Mouse (Mus musculus) embryonic facial prominence, embryonic 14.5 days (tissue): ENCODE measurements at regions not wholly inside any gene's neighbourhood (a gene's known extent, or its start where the extent isn't known, plus 50 kb on each side); places are given as distances from the start of the nearest gene placed in this dataset.

Experiments
- ATAC-seq: fragments of 200-750 bp; cut with Nextera tagmentation; 2 replicates; pipeline ENCODE4 v1.8.0; 2017; ENCODE audit warnings: low read depth, moderate number of reproducible peaks, moderate TSS enrichment
- DNase-seq: peaks from one replicate; pipeline ENCODE4 v3.0.0-alpha.2; 2015; ENCODE audit warnings: low spot score
- H3K27ac ChIP-seq: fragments of 300-500 bp; sonication (generic); replicated peaks from 2 replicates; pipeline ENCODE4 v1.5.1; 2014; ENCODE audit warnings: low read depth, mild to moderate bottlenecking, low read length, moderate library complexity
- H3K27me3 ChIP-seq: fragments of 300-500 bp; sonication (generic); replicated peaks from 2 replicates; pipeline ENCODE4 v1.6.1; 2014; ENCODE audit warnings: low read length; ENCODE audit not compliant: control insufficient read depth, insufficient read depth
- H3K36me3 ChIP-seq: fragments of 300-500 bp; sonication (generic); 2 replicates; pipeline ENCODE4 v1.6.1; 2014; ENCODE audit warnings: low read length, mixed read lengths; ENCODE audit not compliant: control insufficient read depth, insufficient read depth
- H3K4me1 ChIP-seq: fragments of 300-500 bp; sonication (generic); 2 replicates; pipeline ENCODE4 v1.6.1; 2014; ENCODE audit warnings: antibody characterized with exemption, low read length; ENCODE audit not compliant: control insufficient read depth, insufficient read depth
- H3K4me2 ChIP-seq: fragments of 300-500 bp; sonication (generic); 2 replicates; pipeline ENCODE4 v1.6.1; 2014; ENCODE audit warnings: low read depth, mild to moderate bottlenecking, low read length, moderate library complexity, mixed read lengths
- H3K4me3 ChIP-seq: fragments of 300-500 bp; sonication (generic); 2 replicates; pipeline ENCODE4 v1.5.1; 2014; ENCODE audit warnings: low read depth, mild to moderate bottlenecking, low read length
- H3K9ac ChIP-seq: fragments of 300-500 bp; sonication (generic); 2 replicates; pipeline ENCODE4 v1.6.1; 2014; ENCODE audit warnings: low read depth, mild to moderate bottlenecking, low read length, moderate library complexity, mixed read lengths
- H3K9me3 ChIP-seq: fragments of 300-500 bp; sonication (generic); 2 replicates; pipeline ENCODE4 v1.6.1; 2016; ENCODE audit warnings: low read length; ENCODE audit not compliant: control insufficient read depth
- WGBS: fragments of 180-500 bp; shearing (Covaris S2); extraction: QIAGEN DNeasy Blood & Tissue Kit; methylation state at CpG from one replicate; pipeline ENCODE4 v1.1.7; 2014; 5-methylcytosine and 5-hydroxymethylcytosine counted together

- Histone ChIP-seq H3K9me3 (no peaks in the 10 kb centered on the region), H3K27ac (no peak overlapping the region), H3K27me3 (no peaks in the 10 kb centered on the region), H3K4me1 (no peaks in the 10 kb centered on the region), H3K9ac (no peak overlapping the region), H3K4me2 (no peak overlapping the region), H3K36me3 (no peaks in the 10 kb centered on the region), H3K4me3 (no peak overlapping the region)
- ATAC-seq (no peak), DNase-seq (no peak)
- WGBS = 84% methylated on average over 2 of the region's 2 CpGs
These were observed 176.9 kb downstream of the Cd47 start for GRCm38 (mm10) chr16:49977276-49977675.

GRCm38 (mm10) chr16:49979426-49979940, 179.2 kb downstream of the Cd47 start:
- H3K36me3 ChIP-seq = no peaks in the 10 kb centered on the region
- H3K4me3 ChIP-seq = no peak overlapping the region
- no peaks in the 10 kb centered on the region for H3K27me3 ChIP-seq
- no peak overlapping the region for H3K4me2 ChIP-seq
- ATAC-seq = no peak
- no peak overlapping the region for H3K27ac ChIP-seq
- H3K4me1 ChIP-seq = no peaks in the 10 kb centered on the region
- no peaks in the 10 kb centered on the region for H3K9me3 ChIP-seq
- no peak for DNase-seq
- 87% methylated on average over 4 of the region's 4 CpGs for WGBS
- no peak overlapping the region for H3K9ac ChIP-seq

GRCm38 (mm10) chr16:49980178-49980646, 179.9 kb downstream of the Cd47 start:
- H3K9ac ChIP-seq = no peak overlapping the region
- no peaks in the 10 kb centered on the region for H3K27me3 ChIP-seq
- 48% methylated on average over 10 of the region's 10 CpGs for WGBS
- no peak overlapping the region for H3K4me3 ChIP-seq
- ATAC-seq (peak; percentile 65), DNase-seq (peak; percentile 75)
- H3K9me3 ChIP-seq = no peaks in the 10 kb centered on the region
- H3K4me2 ChIP-seq = no peak overlapping the region
- no peaks in the 10 kb centered on the region for H3K36me3 ChIP-seq
- no peaks in the 10 kb centered on the region for H3K4me1 ChIP-seq
- peak overlapping the region; percentile 50 for H3K27ac ChIP-seq

GRCm38 (mm10) chr16:49982180-49982579, 181.8 kb downstream of the Cd47 start:
- no peaks in the 10 kb centered on the region for H3K36me3 ChIP-seq
- H3K4me2 ChIP-seq = no peak overlapping the region
- H3K27ac ChIP-seq = no peak overlapping the region
- ATAC-seq (peak; percentile 33; the same call in 1 of the 2 replicates), DNase-seq (no peak)
- H3K27me3 ChIP-seq = no peaks in the 10 kb centered on the region
- 86% methylated on average over 4 of the region's 4 CpGs for WGBS
- no peak overlapping the region for H3K4me3 ChIP-seq
- H3K4me1 ChIP-seq = no peaks in the 10 kb centered on the region
- H3K9ac ChIP-seq = no peak overlapping the region
- H3K9me3 ChIP-seq = no peaks in the 10 kb centered on the region

- Histone ChIP-seq H3K4me2 (no peak overlapping the region), H3K27me3 (no peaks in the 10 kb centered on the region), H3K4me3 (no peak overlapping the region), H3K4me1 (no peaks in the 10 kb centered on the region), H3K9ac (no peak overlapping the region), H3K36me3 (no peaks in the 10 kb centered on the region), H3K27ac (no peak overlapping the region), H3K9me3 (no peaks in the 10 kb centered on the region)
- 62% methylated on average over 14 of the region's 14 CpGs for WGBS
- no peak for DNase-seq
- ATAC-seq = no peak
These were observed 185.0 kb downstream of the Cd47 start for GRCm38 (mm10) chr16:49985082-49986076.

GRCm38 (mm10) chr16:49986954-49987353, 186.6 kb downstream of the Cd47 start:
- Histone ChIP-seq H3K4me2 (no peak overlapping the region), H3K9me3 (no peaks in the 10 kb centered on the region), H3K27me3 (no peaks in the 10 kb centered on the region), H3K4me1 (no peaks in the 10 kb centered on the region), H3K9ac (no peak overlapping the region), H3K27ac (no peak overlapping the region), H3K36me3 (no peaks in the 10 kb centered on the region), H3K4me3 (no peak overlapping the region)
- ATAC-seq (no peak), DNase-seq (no peak)
- WGBS = 78% methylated on average over 6 of the region's 6 CpGs

GRCm38 (mm10) chr16:49995822-49996221, 195.5 kb downstream of the Cd47 start:
- Histone ChIP-seq H3K4me2 (no peak overlapping the region), H3K27ac (no peak overlapping the region), H3K9ac (no peak overlapping the region), H3K4me1 (peaks cover 15% of the 10 kb centered on the region; the same call in 1 of the 2 replicates), H3K9me3 (no peaks in the 10 kb centered on the region), H3K27me3 (no peaks in the 10 kb centered on the region), H3K4me3 (no peak overlapping the region), H3K36me3 (no peaks in the 10 kb centered on the region)
- ATAC-seq (no peak), DNase-seq (no peak)
- 56% methylated on average over 3 of the region's 3 CpGs for WGBS

GRCm38 (mm10) chr16:49996593-49996992, 196.3 kb downstream of the Cd47 start:
- H3K9ac ChIP-seq = no peak overlapping the region
- whole genome bisulfite sequencing = 82% methylated on average over 5 of the region's 5 CpGs
- H3K4me1 ChIP-seq = peaks cover 15% of the 10 kb centered on the region; the same call in 1 of the 2 replicates
- no peaks in the 10 kb centered on the region for H3K9me3 ChIP-seq
- no peak overlapping the region for H3K4me3 ChIP-seq
- DNase-seq (no peak), ATAC-seq (no peak)
- no peaks in the 10 kb centered on the region for H3K36me3 ChIP-seq
- H3K27me3 ChIP-seq = no peaks in the 10 kb centered on the region
- no peak overlapping the region for H3K4me2 ChIP-seq
- H3K27ac ChIP-seq = peak overlapping the region; percentile 28; the same call in 1 of the 2 replicates
